Mouse (Mus musculus) neural tube, embryonic 15.5 days (tissue): ENCODE data around the gene Hsd17b7. TPM values are rescaled to one million over a fixed set of nuclear protein-coding genes. Genes with fewer than 3 reads are reported as not detected.

Source experiments
- ATAC-seq: fragments of 200-750 bp; cut with Nextera tagmentation; 2 replicates; pipeline ENCODE4 v1.8.0; 2017; ENCODE audit warnings: mild to moderate bottlenecking, moderate TSS enrichment, moderate library complexity; ENCODE audit not compliant: low FRiP score
- H3K27ac ChIP-seq: fragments of 300-500 bp; sonication (generic); replicated peaks from 2 replicates; pipeline ENCODE4 v1.5.1; 2015; ENCODE audit warnings: mild to moderate bottlenecking, inconsistent platforms
- H3K27me3 ChIP-seq: fragments of 300-500 bp; sonication (generic); replicated peaks from 2 replicates; pipeline ENCODE4 v1.6.1; 2015; ENCODE audit warnings: inconsistent platforms
- H3K36me3 ChIP-seq: fragments of 300-500 bp; sonication (generic); 2 replicates; pipeline ENCODE4 v1.6.1; 2015; ENCODE audit warnings: inconsistent platforms
- H3K4me1 ChIP-seq: fragments of 300-500 bp; sonication (generic); 2 replicates; pipeline ENCODE4 v1.6.1; 2015; ENCODE audit warnings: inconsistent platforms
- H3K4me2 ChIP-seq: fragments of 300-500 bp; sonication (generic); 2 replicates; pipeline ENCODE4 v1.6.1; 2015; ENCODE audit warnings: inconsistent platforms, mild to moderate bottlenecking, moderate library complexity
- H3K4me3 ChIP-seq: fragments of 300-500 bp; sonication (generic); replicated peaks from 2 replicates; pipeline ENCODE4 v1.5.1; 2015; ENCODE audit warnings: mild to moderate bottlenecking, inconsistent platforms
- H3K9ac ChIP-seq: fragments of 300-500 bp; sonication (generic); replicated peaks from 2 replicates; pipeline ENCODE4 v1.6.1; 2015; ENCODE audit warnings: mild to moderate bottlenecking, inconsistent platforms
- H3K9me3 ChIP-seq: fragments of 300-500 bp; sonication (generic); replicated peaks from 2 replicates; pipeline ENCODE4 v1.6.1; 2016; ENCODE audit warnings: inconsistent platforms
- WGBS: fragments of 180-500 bp; shearing (Covaris S2); methylation state at CpG from one replicate; pipeline ENCODE4 v1.1.7; 2015; ENCODE audit warnings: mixed read lengths; 5-methylcytosine and 5-hydroxymethylcytosine counted together
- polyA plus RNA-seq: library from polyadenylated mRNA; unstranded; fragments of >200 nt; fragmentation: Nextera tagmentation; extraction: Ambion mirVana; gene quantifications from 2 replicates; pipeline ENCODE4 v1.2.1, GENCODE M21; 2015

The Hsd17b7 gene
- polyA plus RNA-seq, 1 experiment from 2014 or later, result 25.6 TPM

DNA sequence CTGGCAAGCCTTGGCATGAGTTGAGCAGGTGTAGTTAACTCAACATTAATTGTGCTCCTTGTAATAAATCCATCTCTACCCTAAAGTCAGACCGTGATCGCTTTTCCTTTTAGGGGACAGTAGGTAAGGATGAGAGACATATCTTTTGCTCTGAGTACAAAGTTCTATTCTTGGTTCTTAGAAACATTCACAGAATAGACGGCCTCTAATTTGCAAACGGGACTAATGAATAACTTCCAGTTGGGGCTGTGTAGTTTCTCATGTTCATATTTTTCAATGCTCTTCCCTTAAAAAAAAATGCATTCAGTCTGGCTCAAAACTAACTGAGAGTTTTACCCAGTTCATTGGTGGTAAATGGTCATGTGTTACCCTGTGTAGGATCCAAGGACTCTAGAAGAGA lies 1.9 kb upstream of the Hsd17b7 start:
- 97% methylated on average over 4 of the region's 4 CpGs for WGBS
- Histone ChIP-seq H3K27ac (no peak overlapping the region), H3K27me3 (no peaks in the 10 kb centered on the region), H3K9ac (no peak overlapping the region), H3K4me2 (no peak overlapping the region), H3K4me3 (no peak overlapping the region), H3K9me3 (no peaks in the 10 kb centered on the region), H3K36me3 (peaks cover 4% of the 10 kb centered on the region; the same call in 1 of the 2 replicates), H3K4me1 (peaks cover 24% of the 10 kb centered on the region)
- ATAC-seq, result no peak

DNA sequence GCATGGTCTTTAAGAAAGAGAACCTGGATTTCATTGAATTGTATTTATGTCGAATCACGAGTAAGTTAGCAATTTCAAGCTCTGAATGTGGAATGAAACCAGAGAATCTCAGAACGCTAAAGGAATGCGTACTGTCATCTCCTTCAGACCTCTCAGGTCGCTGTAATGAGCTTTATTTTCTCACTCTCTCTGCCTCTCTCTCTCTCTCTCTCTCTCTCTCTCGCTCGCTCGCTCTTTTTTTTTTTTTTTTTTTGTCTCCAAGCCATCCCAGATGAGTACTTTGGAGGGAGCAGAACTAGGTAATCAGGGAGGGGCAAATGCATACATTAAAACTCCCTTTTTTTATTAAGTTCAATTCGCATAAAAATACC lies 460 bp upstream of the Hsd17b7 start:
- Histone ChIP-seq H3K36me3 (peaks cover 17% of the 10 kb centered on the region), H3K4me1 (peaks cover 24% of the 10 kb centered on the region), H3K27ac (peak overlapping the region; percentile 80), H3K27me3 (no peaks in the 10 kb centered on the region), H3K4me3 (peak overlapping the region; percentile 60), H3K9ac (peak overlapping the region; percentile 39), H3K9me3 (no peaks in the 10 kb centered on the region), H3K4me2 (peak overlapping the region; percentile 79)
- ATAC-seq, result peak; percentile 70
- WGBS, result 1% methylated on average over 9 of the region's 9 CpGs

DNA sequence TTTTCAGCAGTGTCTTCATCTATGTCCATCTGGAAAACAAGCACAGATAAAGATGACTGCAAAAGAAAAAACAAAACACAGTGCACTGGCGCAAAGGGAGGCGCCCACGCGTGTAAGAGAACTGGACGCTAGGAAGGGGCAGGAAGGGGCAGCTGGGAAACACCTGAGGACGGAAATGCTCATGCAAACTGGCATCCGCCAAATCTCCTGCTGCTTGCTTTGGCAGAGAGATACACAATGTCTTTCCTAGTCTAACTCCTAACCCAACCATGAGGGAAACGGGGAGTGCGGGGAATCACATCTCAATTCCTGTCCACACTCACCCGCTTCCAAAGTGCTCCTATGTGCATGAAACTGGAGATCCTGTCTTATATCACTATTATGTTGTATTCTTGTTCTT lies 15.9 kb downstream of the Hsd17b7 start:
- H3K9ac ChIP-seq, result no peak overlapping the region
- H3K4me3 ChIP-seq, result no peak overlapping the region
- H3K27me3 ChIP-seq, result no peaks in the 10 kb centered on the region
- H3K4me2 ChIP-seq, result no peak overlapping the region
- WGBS, result 95% methylated on average over 10 of the region's 10 CpGs
- H3K27ac ChIP-seq, result no peak overlapping the region
- H3K9me3 ChIP-seq, result no peaks in the 10 kb centered on the region
- peaks cover 57% of the 10 kb centered on the region for H3K36me3 ChIP-seq
- ATAC-seq, result no peak
- no peaks in the 10 kb centered on the region for H3K4me1 ChIP-seq

DNA sequence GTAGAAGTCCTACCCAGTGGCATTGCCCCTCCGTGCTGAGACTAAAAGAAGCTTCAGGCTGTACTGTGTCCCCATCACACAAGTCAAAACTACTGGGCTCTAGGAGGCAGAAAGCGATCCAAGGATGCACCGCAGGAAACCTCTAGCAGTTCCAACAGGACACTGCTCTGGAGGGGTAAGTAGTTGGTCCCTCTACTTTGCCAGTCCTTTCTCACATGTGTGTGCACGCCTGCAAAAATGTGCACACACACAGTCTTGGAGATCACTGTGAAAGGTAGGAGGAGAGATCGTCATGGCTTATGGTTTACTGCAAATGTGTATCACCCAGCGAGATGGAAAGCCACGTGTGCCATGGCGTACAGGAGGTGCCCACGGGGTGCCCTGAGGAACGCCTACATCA lies 16.4 kb downstream of the Hsd17b7 start:
- H3K27ac ChIP-seq, result no peak overlapping the region
- no peak overlapping the region for H3K4me3 ChIP-seq
- H3K9ac ChIP-seq, result no peak overlapping the region
- H3K27me3 ChIP-seq, result no peaks in the 10 kb centered on the region
- no peaks in the 10 kb centered on the region for H3K9me3 ChIP-seq
- no peak overlapping the region for H3K4me2 ChIP-seq
- no peaks in the 10 kb centered on the region for H3K4me1 ChIP-seq
- WGBS, result 94% methylated on average over 10 of the region's 10 CpGs
- H3K36me3 ChIP-seq, result peaks cover 53% of the 10 kb centered on the region
- ATAC-seq, result no peak

DNA sequence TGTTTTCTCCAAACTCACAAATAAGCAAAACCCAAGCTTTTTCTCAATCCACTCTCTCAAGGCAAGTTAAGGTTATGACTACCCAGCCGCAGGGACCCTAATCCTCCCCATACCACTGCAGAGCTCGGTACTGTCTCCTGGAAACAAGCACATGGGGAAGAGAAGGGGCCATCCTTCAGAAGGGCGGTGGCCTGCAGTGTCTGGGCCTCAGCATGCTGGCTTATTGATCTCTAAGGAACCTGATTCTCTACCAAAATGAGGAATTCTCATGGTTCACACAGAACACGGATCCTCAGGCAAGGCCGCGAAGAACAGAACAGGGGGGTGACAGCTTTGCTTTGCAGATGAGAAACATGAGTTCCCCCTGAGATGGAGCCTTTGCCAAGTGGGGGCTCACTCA lies 17.5 kb downstream of the Hsd17b7 start:
- Histone ChIP-seq H3K27ac (no peak overlapping the region), H3K4me3 (no peak overlapping the region), H3K27me3 (no peaks in the 10 kb centered on the region), H3K4me2 (no peak overlapping the region), H3K4me1 (no peaks in the 10 kb centered on the region), H3K9ac (no peak overlapping the region), H3K36me3 (peaks cover 46% of the 10 kb centered on the region), H3K9me3 (no peaks in the 10 kb centered on the region)
- ATAC-seq, result no peak
- 94% methylated on average over 6 of the region's 6 CpGs for WGBS

DNA sequence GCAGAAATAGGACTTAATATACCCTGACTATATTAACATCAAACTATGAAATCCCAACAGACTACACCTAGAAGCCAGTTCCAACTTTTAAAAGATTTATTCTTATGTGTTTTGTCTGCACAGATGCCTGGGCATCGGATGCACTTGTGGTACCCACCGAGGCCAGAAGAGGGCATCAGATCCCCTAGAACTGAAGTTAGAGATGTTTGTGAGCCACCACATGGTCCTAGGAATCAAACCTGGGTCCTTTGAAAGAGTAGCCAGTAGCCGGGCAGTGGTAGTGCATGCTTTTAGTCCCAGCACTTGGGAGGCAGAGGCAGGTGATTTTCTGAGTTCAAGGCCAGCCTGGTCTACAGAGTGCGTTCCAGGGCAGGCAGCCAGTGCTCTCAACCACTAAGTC lies 18.4 kb downstream of the Hsd17b7 start:
- H3K4me1 ChIP-seq, result no peaks in the 10 kb centered on the region
- no peak overlapping the region for H3K9ac ChIP-seq
- H3K9me3 ChIP-seq, result no peaks in the 10 kb centered on the region
- no peak for ATAC-seq
- peaks cover 39% of the 10 kb centered on the region for H3K36me3 ChIP-seq
- H3K27me3 ChIP-seq, result no peaks in the 10 kb centered on the region
- no peak overlapping the region for H3K4me2 ChIP-seq
- H3K4me3 ChIP-seq, result no peak overlapping the region
- H3K27ac ChIP-seq, result no peak overlapping the region
- 92% methylated on average over 4 of the region's 4 CpGs for WGBS

DNA sequence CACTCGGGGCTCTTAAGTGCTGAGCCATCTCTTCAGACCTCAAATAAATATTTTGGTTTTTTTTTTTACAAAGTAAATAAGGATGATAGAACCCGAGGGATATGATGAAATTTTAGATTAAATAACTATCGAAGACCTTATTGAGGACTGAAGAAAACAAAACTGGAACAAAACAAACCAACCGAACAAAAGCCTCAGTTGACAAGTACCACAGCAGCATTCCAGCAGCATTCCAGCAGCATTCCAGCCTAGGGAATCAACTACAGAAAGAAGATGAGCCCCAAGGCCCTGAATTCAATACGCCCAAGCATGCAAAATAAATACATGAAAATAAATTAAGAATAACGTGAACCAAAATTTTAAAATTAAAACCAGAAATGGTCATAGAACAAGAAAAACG lies 19.1 kb downstream of the Hsd17b7 start:
- Histone ChIP-seq H3K4me2 (no peak overlapping the region), H3K9ac (no peak overlapping the region), H3K4me1 (no peaks in the 10 kb centered on the region), H3K9me3 (no peaks in the 10 kb centered on the region), H3K4me3 (no peak overlapping the region), H3K27ac (no peak overlapping the region), H3K27me3 (no peaks in the 10 kb centered on the region), H3K36me3 (peaks cover 32% of the 10 kb centered on the region)
- 85% methylated on average over 7 of the region's 7 CpGs for WGBS
- ATAC-seq, result no peak

DNA sequence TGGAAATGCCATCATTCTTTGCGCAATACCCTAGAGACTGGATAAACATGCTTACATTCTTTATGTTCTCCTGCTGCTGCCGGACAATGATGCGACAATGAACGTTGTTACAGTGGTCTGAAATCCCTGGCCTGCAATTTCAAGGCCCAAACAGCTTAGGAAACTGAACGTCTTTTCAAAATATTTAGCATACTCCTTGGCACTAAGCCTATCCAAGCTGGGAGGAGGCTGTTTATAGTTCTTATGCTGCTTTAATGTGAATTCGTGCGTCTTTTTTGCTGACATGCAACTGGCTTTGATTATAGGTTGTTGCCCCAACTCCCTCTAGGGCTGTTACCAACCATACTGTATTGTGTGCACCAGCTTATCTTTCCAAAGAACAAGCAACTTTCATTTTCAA lies 20.2 kb downstream of the Hsd17b7 start:
- Histone ChIP-seq H3K9ac (no peak overlapping the region), H3K4me2 (no peak overlapping the region), H3K36me3 (peaks cover 23% of the 10 kb centered on the region), H3K27me3 (no peaks in the 10 kb centered on the region), H3K27ac (no peak overlapping the region), H3K9me3 (no peaks in the 10 kb centered on the region; the same call in 1 of the 2 replicates), H3K4me3 (no peak overlapping the region), H3K4me1 (no peaks in the 10 kb centered on the region)
- no peak for ATAC-seq
- WGBS, result 68% methylated on average over 7 of the region's 7 CpGs

DNA sequence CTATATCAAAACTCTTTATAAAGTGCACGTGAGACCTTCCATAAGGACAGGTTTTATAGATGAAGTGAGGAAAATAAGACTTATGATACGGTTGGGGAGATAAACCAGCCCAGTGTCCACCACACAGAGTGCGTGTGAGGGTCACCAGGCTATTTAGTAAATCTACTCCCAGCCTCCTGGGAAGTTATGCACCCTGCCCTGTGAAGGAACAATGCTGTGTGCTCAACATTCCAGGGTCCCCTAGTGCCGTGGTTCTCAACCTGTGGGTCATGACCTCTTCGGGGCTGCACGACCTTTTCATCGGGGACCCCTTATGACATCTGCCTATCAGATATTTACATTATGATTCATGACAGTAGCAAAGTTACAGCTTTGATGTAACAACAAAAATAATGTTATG lies 20.8 kb downstream of the Hsd17b7 start:
- no peaks in the 10 kb centered on the region for H3K4me1 ChIP-seq
- no peaks in the 10 kb centered on the region for H3K27me3 ChIP-seq
- no peak overlapping the region for H3K4me3 ChIP-seq
- peaks cover 18% of the 10 kb centered on the region for H3K36me3 ChIP-seq
- H3K27ac ChIP-seq, result no peak overlapping the region
- no peak overlapping the region for H3K9ac ChIP-seq
- no peak for ATAC-seq
- H3K4me2 ChIP-seq, result no peak overlapping the region
- no peaks in the 10 kb centered on the region; the same call in 1 of the 2 replicates for H3K9me3 ChIP-seq
- WGBS, result 83% methylated on average over 7 of the region's 7 CpGs

DNA sequence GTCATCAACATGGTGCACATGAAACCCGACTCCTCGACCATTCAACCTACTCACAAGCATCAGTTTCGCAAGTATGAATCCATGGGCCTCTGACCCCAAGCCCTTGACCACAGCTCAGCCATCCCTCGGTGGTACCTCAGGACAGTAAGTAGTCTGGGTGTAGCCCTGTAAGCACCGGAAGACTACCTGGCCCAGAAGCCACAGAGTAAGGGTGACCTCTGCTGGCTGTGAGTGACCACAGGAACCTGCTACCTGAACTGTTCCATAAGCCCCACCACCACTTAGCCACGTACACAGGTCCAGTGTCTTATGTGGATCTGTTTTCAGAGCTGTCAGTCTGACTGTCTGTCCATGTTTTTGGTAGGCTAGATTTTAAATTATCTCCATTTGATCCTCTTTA lies 21.4 kb downstream of the Hsd17b7 start:
- H3K27me3 ChIP-seq, result no peaks in the 10 kb centered on the region
- no peak overlapping the region for H3K4me3 ChIP-seq
- H3K9ac ChIP-seq, result no peak overlapping the region
- 82% methylated on average over 6 of the region's 6 CpGs for WGBS
- H3K36me3 ChIP-seq, result peaks cover 11% of the 10 kb centered on the region
- H3K4me1 ChIP-seq, result no peaks in the 10 kb centered on the region
- no peak overlapping the region for H3K27ac ChIP-seq
- H3K4me2 ChIP-seq, result no peak overlapping the region
- H3K9me3 ChIP-seq, result no peaks in the 10 kb centered on the region; the same call in 1 of the 2 replicates
- ATAC-seq, result no peak

DNA sequence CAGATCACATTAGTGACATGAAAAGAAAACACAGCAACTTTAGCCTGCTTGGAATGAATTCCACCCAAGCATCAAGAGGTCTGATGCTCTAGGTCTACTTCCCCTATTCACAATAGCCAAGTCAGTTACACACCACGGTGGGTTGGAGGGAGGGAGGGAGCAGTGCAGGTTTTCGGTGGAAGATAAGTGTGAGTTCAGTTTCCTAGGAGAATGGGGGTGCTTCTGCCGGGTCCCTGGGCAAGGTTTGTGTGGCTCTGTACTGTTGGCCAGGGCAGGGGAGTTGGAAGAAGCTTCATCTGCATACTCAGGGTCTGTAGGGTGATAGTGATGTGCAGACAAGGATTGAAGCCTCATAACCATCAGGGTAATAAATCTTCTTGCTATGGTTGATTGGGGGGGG lies 23.0 kb downstream of the Hsd17b7 start:
- H3K4me2 ChIP-seq, result no peak overlapping the region

DNA sequence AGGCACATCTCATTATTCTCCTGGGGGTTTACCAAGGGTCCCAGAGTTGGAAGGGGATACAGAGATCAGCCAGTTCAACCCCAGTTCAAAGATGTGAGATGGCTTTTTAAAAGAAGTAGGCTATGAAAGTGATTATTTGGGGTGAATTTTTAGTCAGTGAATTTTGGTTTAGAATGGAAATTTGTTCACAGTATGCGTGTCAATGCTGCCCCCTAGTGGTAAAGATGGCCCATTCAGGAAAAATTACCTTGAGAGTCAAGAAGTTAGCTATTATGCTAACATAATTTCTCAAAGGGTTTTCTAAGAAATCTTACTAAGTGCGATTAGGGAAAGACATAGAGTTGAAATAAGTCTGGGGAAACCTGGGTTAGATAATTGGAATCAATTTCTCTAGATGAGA lies 29.7 kb downstream of the Hsd17b7 start:
- 7% methylated on average over 2 of the region's 2 CpGs for WGBS
- no peak overlapping the region for H3K9ac ChIP-seq
- ATAC-seq, result no peak
- H3K27me3 ChIP-seq, result no peaks in the 10 kb centered on the region
- H3K9me3 ChIP-seq, result no peaks in the 10 kb centered on the region; the same call in 1 of the 2 replicates
- H3K27ac ChIP-seq, result no peak overlapping the region
- H3K4me2 ChIP-seq, result no peak overlapping the region
- no peaks in the 10 kb centered on the region for H3K36me3 ChIP-seq
- H3K4me1 ChIP-seq, result no peaks in the 10 kb centered on the region
- no peak overlapping the region for H3K4me3 ChIP-seq

More for the DNA sequence above, 23.0 kb downstream of the Hsd17b7 start:
- Histone ChIP-seq H3K9me3 (no peaks in the 10 kb centered on the region; the same call in 1 of the 2 replicates), H3K27ac (no peak overlapping the region), H3K4me3 (no peak overlapping the region), H3K36me3 (no peaks in the 10 kb centered on the region), H3K4me1 (no peaks in the 10 kb centered on the region), H3K27me3 (no peaks in the 10 kb centered on the region), H3K9ac (no peak overlapping the region)
- ATAC-seq, result no peak
- WGBS, result 82% methylated on average over 3 of the region's 3 CpGs
